Mouse (Mus musculus): ENCODE measurements around the gene Olfr574.

The Olfr574 gene

DNA sequence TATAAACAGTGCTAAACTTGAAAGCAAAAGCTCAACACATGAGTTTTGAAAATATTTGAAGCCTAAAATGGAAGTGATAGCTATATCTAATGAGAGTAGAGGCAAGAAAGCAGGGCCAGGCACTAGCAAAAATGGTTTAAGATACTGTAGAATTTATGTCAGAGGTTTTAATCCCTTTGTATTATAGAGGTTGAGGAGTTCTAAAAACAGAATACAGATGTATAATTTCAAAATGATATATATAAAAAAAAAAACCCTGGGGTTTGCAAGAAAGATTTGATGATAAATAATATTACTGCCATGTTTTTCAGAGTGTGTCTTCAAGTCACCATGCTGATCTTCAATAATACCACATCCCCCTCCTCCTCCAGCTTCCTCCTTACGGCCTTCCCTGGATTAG, at the start of gene Olfr574:
Olfr574 (plus strand) TSS at position 301 of the 400 bp plus-strand sequence.
- DNase-seq, result no peak

DNA sequence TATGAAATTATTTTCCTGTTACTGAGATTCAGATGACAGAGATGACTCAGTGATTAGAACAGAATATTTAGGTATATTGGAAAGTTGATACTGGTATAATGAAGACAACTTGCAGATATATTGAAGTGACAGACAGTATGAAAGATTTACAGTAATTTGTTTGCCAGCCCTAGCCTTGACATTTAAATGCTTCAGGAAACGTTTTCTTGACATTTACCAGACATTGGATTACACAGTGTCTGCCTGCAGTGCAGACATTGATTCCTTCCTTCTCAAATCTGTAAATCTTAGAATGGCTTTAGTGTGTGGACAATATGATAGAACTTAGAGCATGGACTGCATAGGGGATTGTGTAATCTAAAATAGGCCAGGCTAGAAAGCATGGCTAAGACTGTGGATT, 33.0 kb upstream of the Olfr574 start:
- no peak for DNase-seq

DNA sequence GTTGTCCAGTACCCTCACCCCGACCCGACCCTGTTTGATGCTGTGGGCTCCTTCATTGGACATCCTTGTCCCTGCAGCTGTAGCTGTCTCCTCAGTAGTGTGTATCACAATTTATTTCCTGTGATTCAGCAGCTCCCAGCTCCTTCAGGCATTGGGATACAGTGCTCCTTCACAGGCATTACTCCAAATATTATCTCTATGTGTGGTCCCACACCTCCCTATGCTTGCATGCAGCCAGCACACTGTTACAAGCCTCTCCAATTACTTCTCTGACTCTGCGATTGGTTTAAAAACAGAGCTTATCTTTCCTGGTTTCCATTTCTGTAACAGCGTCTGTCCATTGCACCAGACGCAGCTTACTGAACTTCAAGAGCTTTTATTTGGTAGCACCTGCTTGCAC, 31.9 kb upstream of the Olfr574 start:
- DNase-seq, result no peak

DNA sequence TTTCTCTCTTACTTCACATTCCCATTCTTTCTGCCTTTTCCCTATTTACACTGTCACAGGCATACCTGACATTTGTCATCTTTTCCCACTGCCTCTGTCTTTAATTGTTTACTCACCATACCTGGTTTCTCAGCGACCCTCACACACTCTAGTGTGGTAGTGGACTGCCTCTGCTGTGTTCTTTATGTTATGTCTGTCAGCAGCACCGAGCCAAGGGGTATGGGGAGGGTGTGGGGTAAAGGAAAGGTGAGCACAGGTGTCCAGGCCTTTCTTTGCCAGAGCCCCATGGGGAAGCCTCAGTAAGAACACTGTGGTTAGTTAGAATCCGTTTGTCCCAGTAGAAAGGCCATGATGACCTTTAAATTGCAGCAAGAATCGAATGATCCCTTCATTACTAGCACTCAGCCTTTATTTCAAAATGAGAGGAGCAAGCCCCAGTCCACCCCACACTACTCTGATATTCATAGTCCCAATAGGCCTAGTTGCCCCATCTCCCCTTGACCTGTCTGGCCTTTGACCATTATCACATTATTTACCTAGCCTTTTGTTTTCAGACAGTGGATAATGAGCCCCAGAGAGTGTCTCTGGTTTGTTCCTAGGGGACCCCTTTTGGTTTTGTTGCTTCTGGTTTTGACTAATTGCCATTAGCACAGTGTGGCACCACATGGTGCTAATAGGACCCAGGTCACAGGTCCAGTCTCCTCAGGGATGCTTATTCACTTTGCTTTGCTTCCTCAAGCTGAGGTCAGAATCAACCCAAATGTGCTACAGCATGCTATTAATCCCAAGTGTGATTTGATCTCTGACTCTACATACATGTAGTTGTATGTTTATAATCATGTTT, 31.0 kb upstream of the Olfr574 start, which contains the start of gene Olfr571:
Olfr571 (minus strand) TSS at position 505 of the 844 bp plus-strand sequence.
- DNase-seq, result no peak

DNA sequence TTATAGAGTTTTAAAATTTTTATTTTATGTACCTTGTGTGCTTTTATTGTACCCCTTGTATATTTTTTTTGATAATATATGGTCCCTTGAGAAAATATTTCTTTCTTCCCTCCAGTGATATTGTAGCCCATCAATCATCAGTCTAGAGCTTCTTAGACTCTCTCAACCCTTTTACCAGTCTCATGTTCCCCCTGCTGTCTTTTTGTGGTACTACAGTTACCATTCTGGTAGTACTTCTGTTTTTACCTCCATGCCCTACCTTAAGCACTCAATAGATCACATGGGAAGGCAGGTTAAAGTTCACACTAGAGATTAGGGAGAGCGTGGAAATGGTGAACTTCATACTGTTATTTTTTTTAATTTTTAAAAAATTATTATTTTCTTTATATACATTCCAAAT, 28.6 kb upstream of the Olfr574 start:
- DNase-seq, result no peak

DNA sequence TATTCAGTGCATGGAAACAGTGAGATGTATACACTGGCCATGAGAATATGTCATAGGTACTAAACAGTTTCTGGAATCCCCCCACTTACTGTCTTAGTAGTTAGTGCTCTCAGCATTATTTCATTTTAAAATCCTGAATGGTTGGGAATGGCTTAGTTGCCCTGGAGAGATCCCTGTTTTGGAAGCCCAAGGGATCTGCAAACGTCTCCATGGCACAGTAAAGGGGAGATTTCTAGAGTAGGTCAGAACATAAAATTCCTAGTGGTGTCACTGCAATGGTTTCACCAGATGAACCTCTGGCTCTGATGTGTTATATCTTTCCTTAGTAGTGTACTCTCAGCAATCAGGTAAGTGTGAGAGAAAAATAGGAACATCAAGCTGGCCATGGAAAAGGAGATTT, 24.2 kb upstream of the Olfr574 start, which contains the start of gene Olfr572:
Olfr572 (plus strand) TSS at position 301 of the 400 bp plus-strand sequence.
- DNase-seq, result no peak

DNA sequence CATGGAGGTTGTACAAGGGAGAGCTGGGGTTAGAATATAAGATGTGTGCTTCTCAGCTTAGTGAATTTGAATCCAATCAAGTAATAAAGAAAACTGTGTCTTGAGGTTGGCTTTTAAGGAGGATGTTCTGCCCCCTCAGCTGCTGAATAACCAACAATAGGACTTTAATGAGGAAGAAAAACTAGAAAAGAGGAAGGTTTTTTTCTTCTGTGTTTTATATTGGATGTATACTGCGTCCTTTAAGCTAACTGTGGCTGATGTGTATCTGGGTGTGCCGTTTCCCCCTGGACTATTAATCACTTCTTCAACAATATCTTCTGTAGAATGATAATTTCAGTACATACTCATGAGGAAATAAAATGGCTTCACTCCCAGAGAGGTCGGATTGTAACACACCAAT, 21.2 kb upstream of the Olfr574 start:
- DNase-seq, result no peak

DNA sequence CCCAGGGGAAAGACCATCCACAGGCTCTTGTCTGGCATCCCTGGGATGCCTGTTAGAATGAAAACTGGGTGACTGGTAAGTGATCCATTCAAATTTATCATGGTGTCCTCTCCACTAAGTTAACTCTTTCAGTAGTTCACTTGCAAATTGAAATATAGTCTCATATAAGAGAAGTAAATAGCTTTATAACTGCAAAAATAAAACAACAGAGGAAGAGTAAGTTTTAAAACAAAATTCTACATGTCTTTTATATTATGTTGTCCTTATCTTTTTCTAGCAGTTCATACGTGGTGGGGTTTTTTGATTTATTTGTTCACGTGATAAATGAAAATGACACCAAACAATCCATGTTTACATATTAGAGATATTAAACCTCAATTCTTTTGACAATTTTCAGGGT, 5.8 kb upstream of the Olfr574 start, which contains the start of gene Olfr573-ps1:
Olfr573-ps1 (minus strand) TSS at position 101 of the 400 bp plus-strand sequence.
- DNase-seq, result no peak

DNA sequence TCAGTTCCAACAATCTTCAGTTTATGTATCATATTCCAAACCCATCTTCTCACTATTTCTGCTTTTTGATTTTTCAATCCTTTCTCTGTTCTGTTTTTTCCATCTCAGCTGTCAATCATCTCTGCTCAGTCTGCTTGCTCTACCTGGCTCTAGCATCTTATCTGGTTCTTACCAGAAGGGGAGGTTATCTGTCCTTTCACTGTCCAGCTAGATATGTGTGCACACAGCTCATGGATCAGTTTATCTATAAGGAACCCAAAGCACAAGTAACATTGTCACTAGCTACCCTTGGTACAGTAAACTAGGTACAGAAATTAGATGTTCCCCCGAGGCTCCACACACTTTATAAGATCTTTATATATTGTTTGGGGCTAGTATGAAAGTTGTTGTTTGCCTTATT, 4.8 kb upstream of the Olfr574 start:
- DNase-seq, result no peak

DNA sequence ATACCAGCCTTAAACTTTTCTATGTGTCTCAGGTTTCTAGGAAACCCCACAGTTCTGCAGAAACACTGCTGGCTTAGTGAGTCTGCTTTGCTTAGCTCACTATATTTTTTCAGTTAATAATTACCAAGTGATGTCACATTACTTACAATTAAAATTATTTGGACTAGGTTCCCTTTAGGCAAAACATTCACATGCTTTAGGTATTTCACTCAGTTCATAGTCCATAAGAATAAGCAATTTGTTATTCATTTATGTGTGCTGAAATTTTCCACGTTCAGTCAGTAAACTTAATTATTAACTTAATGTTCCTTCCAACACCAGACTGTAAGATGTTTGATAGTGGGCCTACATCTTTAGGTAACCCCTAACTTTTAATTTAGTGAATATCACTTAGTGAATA, 2.5 kb downstream of the Olfr574 start:
- no peak for DNase-seq

DNA sequence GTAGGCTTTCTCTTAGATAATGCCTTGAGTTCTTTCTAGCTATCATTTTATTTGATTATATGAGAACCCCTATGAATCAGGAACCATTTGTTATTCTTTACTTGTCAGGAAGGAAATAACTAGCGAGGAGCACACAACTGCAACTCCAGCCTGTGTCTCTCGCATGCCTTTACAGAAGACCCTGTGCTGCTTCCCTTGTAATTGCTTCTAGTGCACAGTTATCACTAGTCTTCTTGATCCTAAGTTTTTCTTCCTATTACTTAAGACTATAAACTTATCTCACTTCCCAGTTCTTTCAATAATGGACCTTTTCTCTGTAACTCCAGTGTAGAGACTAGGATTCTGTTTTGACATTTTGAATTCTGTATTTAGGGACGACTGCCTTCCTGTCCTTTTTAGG, 9.9 kb downstream of the Olfr574 start:
- no peak for DNase-seq

DNA sequence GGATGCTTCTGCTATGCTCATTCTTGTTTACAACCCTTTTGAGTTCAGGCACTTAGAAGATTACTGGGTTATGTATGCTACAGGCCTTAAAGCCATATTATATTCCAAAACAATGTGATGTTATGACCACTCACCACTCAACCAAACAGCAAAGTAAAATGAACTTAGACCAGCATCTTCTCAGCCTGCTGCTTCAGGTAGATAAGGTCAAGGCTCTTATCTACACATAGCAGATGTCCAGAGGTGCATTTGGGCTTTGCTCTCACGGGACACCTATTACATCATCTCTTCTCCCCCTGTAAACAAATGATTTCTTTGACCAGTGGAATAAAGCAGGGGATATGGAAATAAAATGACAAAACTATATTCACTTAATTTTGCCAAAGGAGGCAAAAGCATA, 10.3 kb downstream of the Olfr574 start, which contains the start of gene Olfr575:
Olfr575 (minus strand) TSS at position 183 of the 400 bp plus-strand sequence.
- DNase-seq, result no peak

DNA sequence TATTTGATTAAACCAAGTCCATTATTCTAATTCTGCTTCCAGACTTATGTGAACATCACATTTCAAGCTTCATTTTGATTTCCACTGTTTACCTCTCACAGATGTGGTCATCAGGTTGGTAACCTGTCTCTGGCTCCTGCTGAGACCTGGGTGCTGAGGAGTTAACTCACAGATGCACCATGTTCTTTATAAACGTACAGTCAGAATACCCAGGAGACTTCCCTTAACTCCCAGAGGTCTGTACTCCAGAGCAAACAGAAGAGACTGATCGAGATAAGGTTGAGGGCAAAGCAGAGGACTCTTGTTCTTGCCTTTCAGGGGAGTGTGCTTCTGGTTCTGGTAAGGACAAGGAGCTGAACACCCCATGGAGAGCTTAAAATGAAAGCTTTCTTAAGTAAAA, 14.1 kb downstream of the Olfr574 start, which contains the start of gene Olfr576:
Olfr576 (plus strand) TSS at position 301 of the 400 bp plus-strand sequence.
- no peak for DNase-seq

DNA sequence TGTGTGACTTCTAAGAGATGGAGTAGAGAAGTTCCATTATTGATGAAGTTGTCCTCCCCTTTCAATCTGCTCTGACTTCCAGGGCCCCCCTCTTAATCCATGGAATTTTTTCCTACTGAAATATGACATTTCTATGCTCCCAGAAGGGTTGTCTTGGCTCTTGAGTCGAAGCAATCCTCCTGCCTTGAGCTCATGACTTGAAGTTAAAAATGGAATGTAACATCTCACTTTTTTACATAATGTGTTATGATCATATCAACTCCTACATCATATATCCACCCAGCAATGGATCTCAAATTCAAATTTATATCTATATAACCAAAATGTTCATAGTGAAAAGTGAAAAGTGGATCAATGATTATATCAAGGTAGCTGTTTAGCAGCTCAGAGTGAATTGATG, 26.1 kb downstream of the Olfr574 start:
- DNase-seq, result no peak

DNA sequence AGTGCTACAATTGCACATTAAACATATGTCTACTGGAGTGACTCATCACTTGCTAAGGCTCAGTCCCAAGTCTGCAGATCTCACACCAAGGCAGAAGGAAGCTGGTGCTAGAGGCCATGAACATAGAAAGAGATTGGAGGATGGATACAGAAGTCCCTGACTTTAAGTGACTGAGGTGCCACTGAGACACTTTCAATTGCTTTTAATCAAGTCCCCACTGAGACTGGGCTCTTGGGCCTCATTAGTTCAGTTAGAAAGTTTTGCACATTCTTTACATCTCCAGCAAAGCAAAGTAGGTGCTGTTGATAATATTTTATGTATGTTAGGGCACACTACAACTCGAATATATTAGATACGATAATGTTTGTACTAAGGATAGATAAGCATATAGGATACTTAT, 27.6 kb downstream of the Olfr574 start, which contains the start of gene Olfr577:
Olfr577 (minus strand) TSS at position 101 of the 400 bp plus-strand sequence.
- DNase-seq, result no peak

DNA sequence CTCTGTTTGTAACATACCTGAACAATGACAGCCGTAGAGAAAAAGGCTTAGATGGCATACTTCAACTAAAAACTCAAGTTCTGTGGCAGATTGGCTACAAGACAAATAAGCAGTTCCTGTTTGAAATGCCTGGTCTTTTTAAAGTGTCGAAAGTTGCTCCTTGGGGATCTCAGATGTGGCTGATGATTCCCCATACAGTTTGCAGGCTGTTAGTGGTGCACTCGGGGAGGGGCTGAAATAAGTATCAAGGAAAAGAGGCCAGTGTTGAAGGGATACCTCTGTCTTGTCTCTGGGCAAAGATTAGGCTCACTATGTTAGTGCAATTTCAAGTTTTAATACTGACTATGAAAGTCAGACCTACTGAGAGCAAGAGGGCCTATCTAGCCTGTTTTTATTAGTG, 41.0 kb downstream of the Olfr574 start, which contains the start of gene Olfr578:
Olfr578 (minus strand) TSS at position 101 of the 400 bp plus-strand sequence.
- DNase-seq, result no peak

Data from spleen, adult 18-20 months (tissue).